Comparison of ENCODE assay signal across 8 mouse cellular contexts in genomic region chr9:41157872-41158567, GRCm38 (mm10). TPM values are rescaled to one million over a fixed set of nuclear protein-coding genes. Genes with fewer than 3 reads are reported as not detected.
DNase-seq lines count a peak whose midpoint lies in the region; ATAC-seq and TF ChIP-seq lines count a peak whose summit lies in the region.

No protein-coding gene starts in this region.

- peak overlapping the region; percentile 88; the same call in 1 of the 2 replicates for H3K9ac ChIP-seq in heart, embryonic 14.5 days (ENCODE audit: low read length)
- peak overlapping the region; percentile 78 for H3K9ac ChIP-seq in MEL (ENCODE audit: control insufficient read depth, low read depth, low read length, poor library complexity, severe bottlenecking)
- peak overlapping the region; percentile 79; the same call in 1 of the 2 replicates for H3K9ac ChIP-seq in hindbrain, embryonic 11.5 days (ENCODE audit: low read depth, low read length)
- peak overlapping the region; percentile 79; the same call in 1 of the 2 replicates for H3K9ac ChIP-seq in midbrain, embryonic 11.5 days (ENCODE audit: low read length)

- no peak for DNase-seq in heart, postnatal 14 days
- DNase-seq in MEL (ENCODE audit: low read depth, low spot score), result no peak
- no peak for DNase-seq in hindbrain, embryonic 11.5 days (ENCODE audit: low spot score)
- peak; percentile 92 for DNase-seq in midbrain, embryonic 11.5 days (ENCODE audit: low spot score, missing footprints)
- DNase-seq in adrenal gland, postnatal 36 days, result no peak
- DNase-seq in gastrocnemius, adult 8-10 months (ENCODE audit: low spot score in 2 of 2), result no peak

- H3K27ac ChIP-seq in heart, embryonic 14.5 days (replicated peaks in 1 of 2; ENCODE audit: control insufficient read depth in 1 of 2, insufficient read depth in 1 of 2, low read depth in 2 of 2, low read length in 2 of 2), result peak overlapping the region in 1 of 2 experiments; percentile 86; a peak in 1 of 4 replicates
- H3K27ac ChIP-seq in MEL (ENCODE audit: control insufficient read depth, low read depth, low read length), result peak overlapping the region; percentile 53
- H3K27ac ChIP-seq in hindbrain, embryonic 11.5 days (ENCODE audit: low read depth, low read length), result peak overlapping the region; percentile 60; the same call in 1 of the 2 replicates
- H3K27ac ChIP-seq in midbrain, embryonic 11.5 days (ENCODE audit: low read depth, low read length), result no peak overlapping the region

- peak overlapping the region; percentile 88 for H3K4me2 ChIP-seq in heart, embryonic 14.5 days (ENCODE audit: low read length)
- H3K4me2 ChIP-seq in hindbrain, embryonic 11.5 days (replicated peaks; ENCODE audit: low read depth, low read length), result peak overlapping the region; percentile 85
- peak overlapping the region; percentile 87 for H3K4me2 ChIP-seq in midbrain, embryonic 11.5 days

- peaks cover 16 to 21% of the 10 kb centered on the region in 2 experiments for H3K4me1 ChIP-seq in heart, embryonic 14.5 days (ENCODE audit: control insufficient read depth in 2 of 2, insufficient read depth in 2 of 2, low read length in 2 of 2)
- peaks cover 7 to 27% of the 10 kb centered on the region in 2 experiments for H3K4me1 ChIP-seq in MEL (ENCODE audit: control insufficient read depth in 1 of 2, insufficient read depth in 2 of 2, low read length in 2 of 2)
- no peaks in the 10 kb centered on the region; the same call in 1 of the 2 replicates for H3K4me1 ChIP-seq in hindbrain, embryonic 11.5 days (replicated peaks; ENCODE audit: control insufficient read depth, insufficient read depth, low read length)
- H3K4me1 ChIP-seq in midbrain, embryonic 11.5 days (ENCODE audit: control insufficient read depth, insufficient read depth, low read length), result peaks cover 11% of the 10 kb centered on the region

- intact Hi-C loops in heart, postnatal 14 days (cut with DNase I), result loop anchor here (5.0 kb wide), 1 partner anchor 56 kb away; no protein-coding TSS in a partner anchor

- no peak for TF ChIP-seq EP300 in MEL (IDR thresholded peaks at IDR 0.05; ENCODE audit: low read depth in 1 of 2, low read length in 2 of 2)

- H3K4me3 ChIP-seq in heart, embryonic 14.5 days (ENCODE audit: control insufficient read depth in 1 of 2, insufficient read depth in 1 of 2, low read depth in 1 of 2, low read length in 2 of 2), result peak overlapping the region; percentile 17 to 88; a peak in 3 of 4 replicates
- peak overlapping the region; percentile 90 to 100 for H3K4me3 ChIP-seq in MEL (ENCODE audit: control insufficient read depth in 1 of 2, insufficient read depth in 1 of 2, low read depth in 2 of 2, low read length in 2 of 2)
- H3K4me3 ChIP-seq in hindbrain, embryonic 11.5 days (ENCODE audit: low read depth, low read length), result peak overlapping the region; percentile 84
- H3K4me3 ChIP-seq in midbrain, embryonic 11.5 days (ENCODE audit: low read depth, low read length), result peak overlapping the region; percentile 74

- no peaks in the 10 kb centered on the region for H3K36me3 ChIP-seq in heart, embryonic 14.5 days (ENCODE audit: control insufficient read depth, insufficient read depth, low read length)
- peaks cover 0 to 10% of the 10 kb centered on the region in 2 experiments; a peak in 2 of 4 replicates for H3K36me3 ChIP-seq in MEL (ENCODE audit: control insufficient read depth in 1 of 2, insufficient read depth in 2 of 2, low read length in 2 of 2)
- no peaks in the 10 kb centered on the region for H3K36me3 ChIP-seq in hindbrain, embryonic 11.5 days (ENCODE audit: control insufficient read depth, insufficient read depth, low read length)
- H3K36me3 ChIP-seq in midbrain, embryonic 11.5 days (ENCODE audit: control insufficient read depth, insufficient read depth, low read length), result no peaks in the 10 kb centered on the region

- TF ChIP-seq POLR2A in MEL (IDR thresholded peaks at IDR 0.05; ENCODE audit: control insufficient read depth in 1 of 2, insufficient read depth in 1 of 2, low read depth in 1 of 2, low read length in 2 of 2, poor library complexity in 1 of 2), result no peak

- no peak for ATAC-seq in heart, embryonic 14.5 days (ENCODE audit: insufficient number of reproducible peaks, insufficient read depth, low FRiP score, low read depth)
- ATAC-seq in hindbrain, embryonic 11.5 days (ENCODE audit: low FRiP score), result no peak
- no peak for ATAC-seq in midbrain, embryonic 11.5 days (ENCODE audit: low FRiP score)
- ATAC-seq in activated CD4-positive, CD25-positive, alpha-beta regulatory T cell, adult 4 months, result no peak

- peaks cover 7% of the 10 kb centered on the region for H3K79me2 ChIP-seq in MEL (ENCODE audit: control insufficient read depth, insufficient read depth, low read length, poor library complexity)

- H3K27me3 ChIP-seq in heart, embryonic 14.5 days (ENCODE audit: control insufficient read depth, insufficient read depth, low read length), result no peaks in the 10 kb centered on the region
- H3K27me3 ChIP-seq in MEL (ENCODE audit: control insufficient read depth in 1 of 2, insufficient read depth in 2 of 2, low read length in 2 of 2), result no peaks in the 10 kb centered on the region
- H3K27me3 ChIP-seq in hindbrain, embryonic 11.5 days (ENCODE audit: control insufficient read depth, insufficient read depth, low read length), result peaks cover 18% of the 10 kb centered on the region
- H3K27me3 ChIP-seq in midbrain, embryonic 11.5 days (ENCODE audit: control insufficient read depth, insufficient read depth, low read length), result peaks cover 16% of the 10 kb centered on the region

- TF ChIP-seq RAD21 in MEL (IDR thresholded peaks at IDR 0.05; ENCODE audit: low read depth, low read length), result no peak

- H3K9me3 ChIP-seq in heart, embryonic 14.5 days (ENCODE audit: control insufficient read depth, low read length), result no peaks in the 10 kb centered on the region
- H3K9me3 ChIP-seq in MEL (replicated peaks; ENCODE audit: insufficient read depth, low read length), result no peaks in the 10 kb centered on the region
- no peaks in the 10 kb centered on the region for H3K9me3 ChIP-seq in hindbrain, embryonic 11.5 days (ENCODE audit: control insufficient read depth, low read length)
- H3K9me3 ChIP-seq in midbrain, embryonic 11.5 days (ENCODE audit: control insufficient read depth, low read length), result no peaks in the 10 kb centered on the region

- TF ChIP-seq CTCF in MEL (IDR thresholded peaks at IDR 0.05 in 2 of 3, conservative IDR thresholded peaks at IDR 0.05 in 1 of 3; ENCODE audit: control insufficient read depth in 1 of 3, insufficient read depth in 1 of 3, low read depth in 2 of 3, low read length in 3 of 3, poor library complexity in 1 of 3, severe bottlenecking in 1 of 3), result no peak

- 23% methylated on average over 15 of the region's 15 CpGs for WGBS in heart, embryonic 14.5 days
- WGBS in hindbrain, embryonic 11.5 days, result 16% methylated on average over 15 of the region's 15 CpGs
- WGBS in midbrain, embryonic 11.5 days, result 20% methylated on average over 15 of the region's 15 CpGs

TF ChIP-seq in MEL, 35 proteins besides CTCF, POLR2A, EP300 and RAD21:
- TF ChIP-seq MAFK (IDR thresholded peaks at IDR 0.05; ENCODE audit: borderline replicate concordance, low read depth, low read length) (no peak), UBTF (IDR thresholded peaks at IDR 0.05; ENCODE audit: borderline replicate concordance, insufficient read depth, low read depth, low read length) (0 out of 2 replicates have a peak, but pooled peaks have one; percentile 26)

RNA-seq across cellular contexts. Expression of gene Ubash3b, which starts 3.5 kb away (rescaled TPM):
- 9.6 and 10.4 TPM in 2 replicates for polyA plus RNA-seq in heart, embryonic 14.5 days (2014; fragmentation: Nextera tagmentation; extraction: Ambion mirVana)
- total RNA-seq in heart, postnatal 14 days (2021), result 1 to 10 TPM; 1.7 to 1.8 TPM
- total RNA-seq in MEL (2012; rRNA removed), result 5.4 and 6.8 TPM in 2 replicates
- polyA plus RNA-seq in MEL (2012; ENCODE audit: insufficient read depth in 1 of 2, insufficient read length in 2 of 2, low read depth in 1 of 2, low replicate concordance in 2 of 2, missing spikeins in 1 of 2), result 10 to 100 TPM in 1 of 2 experiments, not detected in 1; 11.3 TPM
- 12.0 and 13.7 TPM in 2 replicates for polyA plus RNA-seq in hindbrain, embryonic 11.5 days (2014; fragmentation: Nextera tagmentation; extraction: Ambion mirVana)
- 9.4 and 9.5 TPM in 2 replicates for polyA plus RNA-seq in midbrain, embryonic 11.5 days (2014; fragmentation: Nextera tagmentation; extraction: Ambion mirVana)
- total RNA-seq in adrenal gland, postnatal 36 days (2021), result 1 to 10 TPM; 1.8 to 2.3 TPM
- under 1 TPM in 3 of 4 experiments, not detected in 1; 0.17 to 0.34 (median 0.27) TPM for total RNA-seq in gastrocnemius, adult 8-10 months (2022)
- polyA plus RNA-seq in activated CD4-positive, CD25-positive, alpha-beta regulatory T cell, adult 4 months (2017; shearing (Covaris generic)), result 10 to 100 TPM; 18.3 to 25.0 TPM
